Mouse (Mus musculus): ENCODE measurements at regions not wholly inside any gene's neighbourhood (a gene's known extent, or its start where the extent isn't known, plus 50 kb on each side); places are given as distances from the start of the nearest gene placed in this dataset.
"Not testable (repeated sequence)": the region's sequence is repeated elsewhere in the genome, so short reads cannot be mapped to it uniquely, and the experiment has no call there.

GRCm38 (mm10) chr7:29639591-29639990, 87.2 kb downstream of the Catsperg2 start:
- not testable (repeated sequence) for DNase-seq (ENCODE audit: low read depth, low spot score)

- DNase-seq (ENCODE audit: low read depth, low spot score): no peak
Observed at GRCm38 (mm10) chr7:29602356-29602755, 83.9 kb upstream of the Sipa1l3 start.

GRCm38 (mm10) chr7:29601337-29601736, 82.9 kb upstream of the Sipa1l3 start:
- DNase-seq (ENCODE audit: low read depth, low spot score): no peak

GRCm38 (mm10) chr7:29597291-29597690, 78.8 kb upstream of the Sipa1l3 start:
- peak; percentile 50 for DNase-seq (ENCODE audit: low read depth, low spot score)

GRCm38 (mm10) chr7:29578128-29578527, 59.7 kb upstream of the Sipa1l3 start:
- DNase-seq (ENCODE audit: low read depth, low spot score): no peak

- no peak for DNase-seq (ENCODE audit: low read depth, low spot score)
Observed at GRCm38 (mm10) chr7:29575606-29576005, 57.2 kb upstream of the Sipa1l3 start.
